Mouse (Mus musculus): ENCODE results near the gene Akr1c21. TPM values are rescaled to one million over a fixed set of nuclear protein-coding genes. Genes with fewer than 3 reads are reported as not detected.
"Not testable (repeated sequence)": the region's sequence is repeated elsewhere in the genome, so short reads cannot be mapped to it uniquely, and the experiment has no call there.

The Akr1c21 gene
- not detected in 3 replicates for total RNA-seq (2017)

DNA sequence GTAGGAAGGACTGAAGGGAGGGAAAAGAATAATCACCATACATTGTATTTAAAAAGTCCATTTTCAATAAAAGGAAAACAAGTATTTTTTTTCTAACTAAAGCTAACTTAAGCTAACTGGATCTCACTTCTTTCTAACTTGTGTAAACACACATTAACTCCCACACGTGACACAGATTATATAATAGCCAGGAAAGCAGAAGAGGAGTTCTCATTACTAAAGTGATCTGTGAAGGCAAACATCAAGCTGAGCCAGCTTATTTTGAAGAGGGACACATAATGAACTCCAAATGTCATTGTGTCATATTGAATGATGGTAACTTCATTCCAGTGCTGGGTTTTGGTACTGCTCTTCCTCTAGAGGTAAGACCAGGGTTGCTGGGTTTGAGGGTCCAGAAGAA is at the start of gene Akr1c21:
TSS of gene Akr1c21 (plus strand) at position 205 of the 400 bp plus-strand sequence.
- no peak for ATAC-seq (replicated peaks; ENCODE audit: insufficient number of reproducible peaks, low FRiP score, low TSS enrichment, poor library complexity, severe bottlenecking)

DNA sequence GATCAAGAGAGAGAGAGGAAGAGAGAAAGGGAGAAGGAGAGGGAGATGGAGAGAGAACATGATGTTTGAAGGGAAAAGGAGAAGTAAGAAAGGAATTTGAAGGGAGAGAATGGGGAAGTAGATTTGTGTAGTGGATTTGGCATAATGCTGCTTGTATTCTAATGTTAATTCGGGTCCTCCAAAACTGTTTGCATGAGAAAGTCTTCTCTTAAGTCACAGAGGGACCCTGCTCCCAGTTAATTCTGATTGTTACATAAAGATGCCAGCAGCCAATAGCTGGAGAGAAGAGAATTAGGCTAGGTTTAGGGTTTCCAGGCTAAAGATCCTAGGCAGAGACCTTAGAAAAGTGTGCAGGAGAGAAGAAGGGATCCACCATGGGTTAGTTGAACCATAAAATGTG is 14.7 kb upstream of the Akr1c21 start:
- no peak for ATAC-seq (replicated peaks; ENCODE audit: insufficient number of reproducible peaks, low FRiP score, low TSS enrichment, poor library complexity, severe bottlenecking)

DNA sequence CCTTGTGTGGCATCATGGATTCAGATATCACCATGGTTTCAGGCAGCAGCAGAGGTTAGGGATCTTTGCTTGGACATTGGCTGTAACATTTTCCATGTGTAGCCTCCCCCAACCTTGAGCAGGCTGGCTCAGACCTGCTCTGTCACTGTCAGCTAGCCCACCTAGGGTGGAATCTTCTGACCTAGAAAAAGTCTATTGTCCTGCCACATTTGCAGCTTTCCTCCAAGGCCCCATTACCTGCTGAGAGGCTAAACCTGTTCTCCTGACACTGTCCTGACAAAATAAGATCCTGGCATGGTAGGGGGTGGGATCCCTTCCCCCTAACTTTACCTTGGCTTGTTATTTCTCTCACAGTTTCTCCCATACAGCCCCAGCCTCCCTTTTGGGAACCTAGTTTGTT is 13.4 kb upstream of the Akr1c21 start:
- no peak for ATAC-seq (replicated peaks; ENCODE audit: insufficient number of reproducible peaks, low FRiP score, low TSS enrichment, poor library complexity, severe bottlenecking)

DNA sequence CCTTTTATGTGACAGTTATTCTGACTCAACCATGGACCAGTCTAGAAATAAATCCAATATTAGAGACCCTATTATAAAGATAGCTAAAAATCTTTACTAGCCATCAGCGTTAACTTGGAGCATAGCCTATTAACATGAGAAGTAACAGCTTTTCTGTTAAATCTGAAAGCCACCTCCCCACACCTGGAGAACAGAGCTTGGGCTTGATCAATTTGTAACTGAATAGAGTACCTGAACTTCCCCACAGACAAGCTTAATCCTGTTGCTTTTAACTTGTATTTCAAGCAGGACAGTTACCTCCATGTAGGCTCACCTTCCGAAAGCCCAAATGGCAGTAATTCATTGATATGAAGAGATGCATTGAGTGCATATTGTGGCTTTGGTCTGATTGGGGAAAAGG is 7.9 kb upstream of the Akr1c21 start:
- no peak for ATAC-seq (replicated peaks; ENCODE audit: insufficient number of reproducible peaks, low FRiP score, low TSS enrichment, poor library complexity, severe bottlenecking)

DNA sequence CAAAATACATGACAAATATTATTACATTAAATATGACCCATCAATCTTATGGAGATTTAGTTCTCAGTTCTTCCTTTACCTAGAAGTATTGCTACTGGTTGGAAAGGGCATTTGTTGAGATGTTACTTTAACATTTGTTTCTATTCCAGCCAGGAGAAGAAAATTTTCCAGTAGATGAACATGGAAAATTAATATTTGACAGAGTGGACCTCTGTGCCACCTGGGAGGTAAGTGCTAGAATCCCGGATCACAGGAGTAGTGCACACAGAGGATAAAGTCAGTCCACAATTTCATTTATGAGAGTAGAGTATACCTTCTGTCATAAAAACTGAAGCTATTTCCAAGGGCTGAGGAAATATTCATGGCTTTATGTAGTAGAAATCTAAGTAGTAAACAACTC is 3.0 kb downstream of the Akr1c21 start:
- no peak for ATAC-seq (replicated peaks; ENCODE audit: insufficient number of reproducible peaks, low FRiP score, low TSS enrichment, poor library complexity, severe bottlenecking)

DNA sequence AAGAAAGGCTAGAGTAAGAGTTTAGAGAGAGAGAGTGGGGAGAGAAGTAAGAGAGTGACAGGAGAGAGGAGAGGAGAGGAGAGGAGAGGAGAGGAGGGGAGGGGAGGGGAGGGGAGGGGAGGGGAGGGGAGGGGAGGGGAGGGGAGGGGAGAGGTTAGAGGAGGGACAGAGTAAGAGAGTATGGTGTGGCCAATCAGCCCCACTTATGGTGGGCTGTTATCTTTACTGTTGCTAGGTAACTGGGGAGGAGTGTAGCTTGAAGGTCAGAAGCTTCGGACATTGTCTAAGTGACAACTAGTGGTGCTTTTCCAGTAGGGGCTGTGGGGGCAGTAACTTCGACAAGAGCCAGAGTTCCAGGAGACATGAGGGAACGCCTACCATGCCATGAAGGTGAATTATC is 29.6 kb downstream of the Akr1c21 start:
- not testable (repeated sequence) for ATAC-seq (replicated peaks; ENCODE audit: insufficient number of reproducible peaks, low FRiP score, low TSS enrichment, poor library complexity, severe bottlenecking)

DNA sequence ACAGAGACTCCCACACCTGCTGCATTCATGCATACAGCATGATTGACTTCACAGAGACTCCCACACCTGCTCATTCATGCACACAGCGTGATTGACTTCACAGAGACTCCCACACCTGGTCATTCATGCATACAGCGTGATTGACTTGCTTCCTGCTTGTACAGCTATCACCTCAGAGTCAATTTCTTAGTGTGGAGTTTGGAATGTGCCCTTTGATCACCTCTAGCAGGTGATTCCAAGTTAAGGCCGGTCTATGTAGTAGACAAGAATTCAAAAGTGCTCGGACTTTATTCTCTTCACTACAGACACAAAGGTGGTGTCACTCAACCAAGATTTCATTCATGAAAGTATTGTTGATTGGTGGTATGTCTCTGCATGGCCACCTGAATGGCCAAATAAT is 32.9 kb downstream of the Akr1c21 start:
- ATAC-seq (replicated peaks; ENCODE audit: insufficient number of reproducible peaks, low FRiP score, low TSS enrichment, poor library complexity, severe bottlenecking) = no peak

DNA sequence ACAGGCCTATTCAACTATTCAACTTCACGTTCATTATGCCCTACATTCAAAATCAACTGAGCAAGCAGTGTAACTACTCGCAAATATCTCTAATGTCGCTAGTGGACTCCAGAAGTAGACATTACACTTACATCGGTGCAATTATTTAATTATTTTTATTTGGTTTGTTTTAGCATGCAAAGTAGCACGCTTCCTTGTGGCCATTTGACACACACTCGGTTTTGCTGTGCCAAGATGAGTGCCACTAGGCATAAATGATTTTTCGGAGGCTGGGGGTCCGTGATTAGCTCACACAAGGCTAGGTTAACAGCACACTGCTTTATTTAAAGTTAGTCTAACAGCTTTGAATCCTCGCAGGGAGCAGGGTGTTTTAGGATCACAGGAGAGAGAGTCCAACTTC is 34.7 kb downstream of the Akr1c21 start:
- ATAC-seq (replicated peaks; ENCODE audit: insufficient number of reproducible peaks, low FRiP score, low TSS enrichment, poor library complexity, severe bottlenecking) = no peak

DNA sequence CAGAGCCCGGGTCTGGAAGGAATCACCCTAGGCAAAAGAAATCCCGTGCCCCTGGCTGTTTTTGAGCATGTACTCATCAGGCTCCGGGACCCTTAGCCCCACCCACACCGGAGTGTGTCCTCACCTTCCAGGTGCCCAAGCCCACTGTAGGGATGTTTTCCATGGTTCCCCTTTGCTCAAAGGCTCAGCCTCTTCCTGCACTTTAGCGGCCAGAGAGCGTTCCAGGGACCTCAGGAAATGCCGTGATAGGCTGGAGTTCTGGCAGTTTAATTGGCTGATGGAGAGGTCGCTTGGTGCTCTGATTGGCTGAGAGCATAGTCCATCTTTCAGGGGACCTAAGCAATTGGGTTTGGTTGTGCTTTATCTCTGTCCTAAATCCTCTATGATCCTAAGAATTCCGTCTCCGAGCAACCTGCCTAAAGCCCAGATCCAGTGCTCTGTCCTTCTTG is 35.1 kb downstream of the Akr1c21 start, which contains the start of gene Akr1e1:
TSS of gene Akr1e1 (minus strand) at position 214 of the 449 bp plus-strand sequence.
- ATAC-seq (replicated peaks; ENCODE audit: insufficient number of reproducible peaks, low FRiP score, low TSS enrichment, poor library complexity, severe bottlenecking) = peak; percentile 97

DNA sequence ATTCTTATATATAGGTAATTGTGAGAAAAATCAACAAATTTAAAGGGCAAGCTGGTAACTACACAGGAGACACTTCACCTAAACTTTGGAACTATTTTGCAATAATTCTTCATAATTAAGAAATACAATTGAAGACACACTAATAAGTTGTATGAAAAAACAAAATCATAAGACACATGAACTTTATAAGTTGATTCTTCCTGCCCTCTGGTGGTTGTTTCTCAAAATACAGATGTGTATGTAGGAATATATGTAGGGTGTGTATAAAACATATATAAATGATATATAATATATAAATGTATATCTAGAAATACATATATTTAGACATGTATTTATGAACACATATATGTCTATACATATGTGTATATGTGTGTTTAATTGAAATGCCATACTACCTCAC is 37.0 kb downstream of the Akr1c21 start:
- no peak for ATAC-seq (replicated peaks; ENCODE audit: insufficient number of reproducible peaks, low FRiP score, low TSS enrichment, poor library complexity, severe bottlenecking)

Other genes with a start within 250 kb of the Akr1c21 start
- gene Akr1c6, start 139.8 kb upstream of the Akr1c21 start, total RNA-seq (2017) = not detected in 3 replicates
- not detected in 3 replicates for gene Akr1c20, start 50.7 kb upstream of the Akr1c21 start, total RNA-seq (2017)
- 1.8 to 10.7 TPM (median 3.5 TPM) in 3 replicates for gene Akr1e1, start 35.1 kb downstream of the Akr1c21 start, total RNA-seq (2017)

Measured in monocyte, adult 5-6 weeks (primary cell).